ENCODE assay signal across 24 mouse cellular contexts in genomic region chr1:36615188-36615587, GRCm38 (mm10). TPM values are rescaled to one million over a fixed set of nuclear protein-coding genes. Genes with fewer than 3 reads are reported as not detected.
A peak's percentile ranks its signal among the peaks of the same experiment; 100 is the strongest.
DNase-seq lines count a peak whose midpoint lies in the region; ATAC-seq and TF ChIP-seq lines count a peak whose summit lies in the region.
"Had no signal": no experiment of that assay in that cellular context is flagged by ENCODE, and none has a peak within 500 bp of the region (broad histone marks: within the 10 kb centered on the region; RNA-seq: fewer than 3 reads in every experiment).

No protein-coding gene starts in this region.

- H3K27me3 ChIP-seq in limb, embryonic 14.5 days (ENCODE audit: control insufficient read depth, insufficient read depth, low read length) = no peaks in the 10 kb centered on the region
- H3K27me3 ChIP-seq in limb, embryonic 10.5 days (ENCODE audit: low read depth, poor library complexity, severe bottlenecking) = no peaks in the 10 kb centered on the region
- H3K27me3 ChIP-seq: heart, embryonic 15.5 days; limb, embryonic 12.5 days; lung, embryonic 15.5 days; midbrain, embryonic 12.5 days; neural tube, embryonic 13.5 days had no signal

- intact Hi-C loops in heart, postnatal 36 days (cut with DNase I) = no loop called here

- TF ChIP-seq POLR2A in limb, embryonic 14.5 days (IDR thresholded peaks at IDR 0.05; ENCODE audit: borderline replicate concordance, extremely low read depth, insufficient read depth, insufficient read length) = no peak

- H3K27ac ChIP-seq in limb, embryonic 14.5 days (replicated peaks; ENCODE audit: low read depth, low read length) = no peak overlapping the region
- no peak overlapping the region for H3K27ac ChIP-seq in limb, embryonic 10.5 days
- H3K27ac ChIP-seq: heart, embryonic 15.5 days; limb, embryonic 12.5 days; liver, embryonic 13.5 days; lung, embryonic 15.5 days; macrophage; midbrain, embryonic 12.5 days; neural tube, embryonic 13.5 days had no signal

- 66% methylated on average over 8 of the region's 8 CpGs for WGBS in limb, embryonic 14.5 days
- WGBS in limb, embryonic 10.5 days = 91% methylated on average over 8 of the region's 8 CpGs

- H3K36me3 ChIP-seq in limb, embryonic 14.5 days (ENCODE audit: control insufficient read depth, insufficient read depth, low read length) = no peaks in the 10 kb centered on the region
- no peaks in the 10 kb centered on the region for H3K36me3 ChIP-seq in limb, embryonic 10.5 days
- H3K36me3 ChIP-seq: heart, embryonic 15.5 days; limb, embryonic 12.5 days; liver, embryonic 13.5 days; lung, embryonic 15.5 days; midbrain, embryonic 12.5 days; neural tube, embryonic 13.5 days had no signal

- H3K9me3 ChIP-seq in limb, embryonic 14.5 days (ENCODE audit: control insufficient read depth, low read length) = no peaks in the 10 kb centered on the region
- H3K9me3 ChIP-seq in limb, embryonic 10.5 days (replicated peaks) = no peaks in the 10 kb centered on the region
- H3K9me3 ChIP-seq: heart, embryonic 15.5 days; limb, embryonic 12.5 days; liver, embryonic 13.5 days; lung, embryonic 15.5 days; midbrain, embryonic 12.5 days; neural tube, embryonic 13.5 days had no signal

- no peak for ATAC-seq in limb, embryonic 14.5 days (ENCODE audit: low FRiP score, low read depth)
- ATAC-seq: forebrain, embryonic 16.5 days; inflammation-experienced regulatory T-cells, adult 6 months had no signal

- H3K9ac ChIP-seq in limb, embryonic 14.5 days (ENCODE audit: low read depth, low read length, severe bottlenecking) = no peak overlapping the region
- H3K9ac ChIP-seq: heart, embryonic 15.5 days; limb, embryonic 12.5 days; liver, embryonic 13.5 days; lung, embryonic 15.5 days; midbrain, embryonic 12.5 days; neural tube, embryonic 13.5 days had no signal

- no peak overlapping the region for H3K4me2 ChIP-seq in limb, embryonic 14.5 days (replicated peaks; ENCODE audit: low read depth, low read length, severe bottlenecking)
- H3K4me2 ChIP-seq: heart, embryonic 15.5 days; limb, embryonic 12.5 days; liver, embryonic 13.5 days; lung, embryonic 15.5 days; midbrain, embryonic 12.5 days; neural tube, embryonic 13.5 days had no signal

- DNase-seq in cerebellum, postnatal 10 days = peak; percentile 53 to 57
- DNase-seq in cerebellum, adult 18-20 months = no peak
- peak; percentile 90 for DNase-seq in heart, adult 11 months
- DNase-seq in heart, postnatal 36 days = no peak
- peak; percentile 40 for DNase-seq in limb, embryonic 14.5 days (ENCODE audit: low spot score)
- no peak for DNase-seq in limb, embryonic 10.5 days (ENCODE audit: low spot score)
- DNase-seq in urinary bladder, postnatal 14 days (ENCODE audit: low spot score) = peak; percentile 40
- no peak for DNase-seq in urinary bladder, adult 18-20 months (ENCODE audit: low spot score in 2 of 2)
- DNase-seq: adrenal gland, adult 8-10 months; cerebellum, adult 11 months; cerebellum, postnatal 25 days; heart, adult 18-20 months; kidney, adult 2 months; kidney, postnatal 25 days; liver, embryonic 13.5 days; thymus, postnatal 36 days had no signal

- no peak overlapping the region for H3K4me3 ChIP-seq in limb, embryonic 14.5 days (replicated peaks; ENCODE audit: low read length)
- H3K4me3 ChIP-seq in limb, embryonic 10.5 days = no peak overlapping the region
- H3K4me3 ChIP-seq: heart, embryonic 15.5 days; limb, embryonic 12.5 days; liver, embryonic 13.5 days; lung, embryonic 15.5 days; midbrain, embryonic 12.5 days; neural tube, embryonic 13.5 days had no signal

- H3K4me1 ChIP-seq in limb, embryonic 14.5 days (ENCODE audit: control insufficient read depth, insufficient read depth, low read length) = peaks cover 10% of the 10 kb centered on the region; the same call in 1 of the 2 replicates
- peaks cover 22% of the 10 kb centered on the region for H3K4me1 ChIP-seq in limb, embryonic 10.5 days
- H3K4me1 ChIP-seq: liver, embryonic 13.5 days had no signal

RNA-seq across cellular contexts. Expression of gene Sema4c, which starts 57.0 kb away (rescaled TPM):
- 10 to 100 TPM; 15.0 to 17.1 TPM for total RNA-seq in heart, postnatal 36 days (2021)
- polyA plus RNA-seq in limb, embryonic 14.5 days (2012; rRNA removed) = 45.9 and 48.5 TPM in 2 replicates
- 2.0 and 4.0 TPM in 2 replicates for polyA plus RNA-seq in limb, embryonic 14.5 days (2014; fragmentation: Nextera tagmentation; extraction: Ambion mirVana)
- 28.5 and 34.2 TPM in 2 replicates for polyA plus RNA-seq in limb, embryonic 10.5 days (2016; fragmentation: Nextera tagmentation; extraction: Ambion mirVana)

Comparison
In these comparisons a context has a peak if more than half of its experiments do, and no peak if none do; other contexts are left out.
1. DNase-seq: peak in cerebellum, postnatal 10 days (2 of 2), heart, adult 11 months (single experiment), limb, embryonic 14.5 days (single experiment) and urinary bladder, postnatal 14 days (single experiment); none in cerebellum, adult 18-20 months (0 of 2), heart, postnatal 36 days (0 of 2), limb, embryonic 10.5 days (single experiment) and urinary bladder, adult 18-20 months (0 of 2).